Mouse (Mus musculus) cerebellum, adult 9-10 months (tissue): ENCODE data around the gene Bcas2.

ENCODE experiments used
- DNase-seq: peaks from one replicate; pipeline ENCODE4 v3.0.0; 2022

The Bcas2 gene

DNA sequence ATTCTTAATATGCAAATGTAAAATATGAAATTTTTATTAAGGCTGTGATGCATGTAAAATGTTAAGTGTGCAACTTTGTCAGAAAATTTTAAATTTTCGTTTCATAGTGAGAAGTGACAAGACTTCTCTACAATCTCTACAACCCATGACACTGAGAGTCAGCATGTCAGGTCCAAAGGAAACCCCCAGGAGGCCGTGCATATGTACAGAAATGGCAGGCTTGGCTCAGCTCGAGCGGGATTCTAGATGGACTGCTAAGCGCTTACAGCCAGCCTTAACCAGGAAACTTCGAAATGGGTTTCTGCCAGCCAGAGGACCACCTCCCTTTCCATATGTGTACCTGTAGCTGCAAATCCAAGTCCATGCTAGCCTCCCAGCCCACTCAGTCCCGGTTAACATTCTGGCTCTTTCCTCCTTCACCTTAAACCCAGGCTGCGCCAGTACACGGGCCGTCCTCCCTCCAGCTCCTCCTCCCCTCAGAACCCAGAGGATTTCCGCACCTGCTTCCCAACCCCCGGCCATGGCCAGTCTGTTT, 52.8 kb downstream of the Bcas2 start:
- DNase-seq = no peak

DNA sequence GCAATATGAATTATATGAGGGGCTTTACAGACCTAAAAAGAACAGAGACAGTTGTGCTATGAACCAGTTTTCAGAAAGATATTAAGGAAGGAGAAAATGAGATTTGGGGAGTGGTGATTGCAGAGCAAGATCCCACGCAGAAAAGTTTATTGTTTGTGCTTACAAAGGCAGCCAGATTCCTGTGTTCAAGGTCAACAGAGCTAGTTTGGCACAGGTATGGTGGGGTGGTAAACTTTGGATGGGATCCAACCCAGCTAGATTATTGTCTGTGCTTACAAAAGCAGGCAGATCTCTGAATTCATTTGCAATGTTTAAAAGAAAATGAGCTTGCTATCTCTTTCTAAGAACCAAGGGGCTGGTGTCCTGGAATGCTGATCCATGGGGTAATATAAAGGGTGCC, 56.3 kb downstream of the Bcas2 start:
- no peak for DNase-seq
